Mouse (Mus musculus): ENCODE data around the gene Klk6. TPM values are rescaled to one million over a fixed set of nuclear protein-coding genes. Genes with fewer than 3 reads are reported as not detected.

Klk6 gene
- not detected in 2 replicates for polyA plus RNA-seq (2015; fragmentation: Nextera tagmentation; extraction: Ambion mirVana)

DNA sequence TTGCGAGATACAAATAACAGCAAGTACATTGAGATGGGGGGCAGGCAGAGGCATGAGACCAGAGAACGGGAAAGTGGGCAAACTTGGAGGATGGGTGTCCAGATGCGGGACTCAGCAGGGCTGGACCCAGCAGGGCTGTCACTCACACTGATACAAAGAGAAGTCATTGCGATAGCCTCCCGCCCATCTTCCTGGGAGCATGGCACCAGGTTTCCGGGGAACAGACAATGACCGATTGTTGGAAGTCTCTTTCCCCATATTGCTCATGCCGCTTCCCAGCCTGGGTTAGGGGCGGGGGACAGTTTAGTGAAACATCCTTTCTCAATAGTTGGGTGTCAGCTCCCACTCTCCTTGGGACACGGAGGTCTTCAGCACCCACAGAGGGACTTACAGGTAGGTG is at the start of gene Klk6:
Gene Klk6 (plus strand): TSS at position 301 of the 400 bp plus-strand sequence.
- H3K36me3 ChIP-seq = no peaks in the 10 kb centered on the region
- 69% methylated on average over 10 of the region's 10 CpGs for WGBS

DNA sequence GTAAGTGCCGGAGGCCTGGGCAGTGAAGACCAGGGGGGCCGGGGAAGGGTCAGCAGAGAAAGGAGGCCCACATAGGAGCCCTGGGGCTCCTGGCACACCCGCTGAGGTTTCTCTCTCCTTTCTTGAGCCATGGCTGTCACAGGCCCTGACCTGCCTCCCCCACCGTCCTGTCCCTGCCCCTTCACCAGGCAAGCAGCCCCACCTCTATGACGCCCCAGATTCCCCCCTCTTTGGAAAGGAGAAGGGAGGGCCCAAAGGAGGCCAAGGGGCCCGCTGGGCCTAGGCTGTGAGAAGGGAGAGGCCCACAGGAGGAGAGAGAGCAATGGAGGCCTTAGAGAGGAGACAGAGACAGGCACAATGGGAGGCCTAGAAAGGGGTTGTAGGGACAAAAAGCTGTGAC is 49.5 kb upstream of the Klk6 start:
- 49% methylated on average over 6 of the region's 6 CpGs for WGBS
- H3K9me3 ChIP-seq = no peaks in the 10 kb centered on the region
- H3K36me3 ChIP-seq = no peaks in the 10 kb centered on the region
- no peak for ATAC-seq (ENCODE audit: low FRiP score, low read depth)
- H3K27me3 ChIP-seq = no peaks in the 10 kb centered on the region
- H3K4me3 ChIP-seq = no peak overlapping the region
- H3K27ac ChIP-seq (replicated peaks) = no peak overlapping the region
- no peak overlapping the region for H3K9ac ChIP-seq
- no peaks in the 10 kb centered on the region for H3K4me1 ChIP-seq (replicated peaks)
- no peak overlapping the region for H3K4me2 ChIP-seq

More for the DNA sequence above, at the start of gene Klk6:
- Histone ChIP-seq H3K9me3 (no peaks in the 10 kb centered on the region), H3K4me3 (no peak within 1 kb of the TSS), H3K4me1 (replicated peaks) (no peaks in the 10 kb centered on the region), H3K9ac (no peak within 1 kb of the TSS), H3K27ac (replicated peaks) (no peak within 1 kb of the TSS), H3K27me3 (no peaks in the 10 kb centered on the region), H3K4me2 (no peak within 1 kb of the TSS)
- no peak for ATAC-seq (ENCODE audit: low FRiP score, low read depth)

DNA sequence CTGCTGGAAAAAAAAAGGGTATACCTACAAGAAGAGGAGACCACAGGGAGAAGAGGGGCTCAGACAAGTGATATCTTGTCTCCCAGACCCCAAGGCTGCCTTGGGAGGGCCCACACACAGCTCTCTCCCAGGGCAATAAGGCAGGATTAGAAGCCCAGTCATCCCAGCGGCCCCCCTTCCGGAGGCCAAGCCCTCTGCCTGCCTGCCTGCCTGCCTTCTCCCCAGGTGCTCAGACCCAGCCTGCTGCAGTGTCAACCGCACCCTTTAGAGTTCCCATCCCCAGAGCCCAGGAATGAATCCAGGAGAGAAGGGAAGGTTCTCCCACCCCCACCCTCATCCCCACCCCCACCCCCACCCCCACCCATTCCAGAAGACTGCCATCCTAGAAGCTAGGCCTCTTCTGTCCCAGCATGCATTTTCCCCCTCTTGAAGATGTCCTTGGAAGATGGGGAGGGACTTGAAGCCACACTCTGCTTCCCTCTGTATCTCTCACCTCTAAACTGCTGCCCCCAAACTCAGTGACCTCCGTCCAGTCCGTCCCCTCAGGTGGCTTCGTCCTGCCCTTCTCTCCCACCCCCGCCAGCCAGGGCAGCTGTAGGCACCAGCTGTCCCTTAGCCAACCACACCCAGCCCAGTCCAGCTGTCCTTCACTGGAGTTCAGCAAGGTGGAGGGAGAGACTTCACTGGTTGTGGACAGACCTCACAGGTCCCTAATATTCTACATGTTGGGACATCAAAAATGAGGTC is 48.8 kb upstream of the Klk6 start:
- no peak overlapping the region for H3K9ac ChIP-seq
- ATAC-seq (ENCODE audit: low FRiP score, low read depth) = no peak
- no peak overlapping the region for H3K4me2 ChIP-seq
- WGBS = 62% methylated on average over 6 of the region's 7 CpGs
- no peaks in the 10 kb centered on the region for H3K4me1 ChIP-seq (replicated peaks)
- no peaks in the 10 kb centered on the region for H3K9me3 ChIP-seq
- no peaks in the 10 kb centered on the region for H3K36me3 ChIP-seq
- H3K27ac ChIP-seq (replicated peaks) = no peak overlapping the region
- no peak overlapping the region for H3K4me3 ChIP-seq
- H3K27me3 ChIP-seq = no peaks in the 10 kb centered on the region

DNA sequence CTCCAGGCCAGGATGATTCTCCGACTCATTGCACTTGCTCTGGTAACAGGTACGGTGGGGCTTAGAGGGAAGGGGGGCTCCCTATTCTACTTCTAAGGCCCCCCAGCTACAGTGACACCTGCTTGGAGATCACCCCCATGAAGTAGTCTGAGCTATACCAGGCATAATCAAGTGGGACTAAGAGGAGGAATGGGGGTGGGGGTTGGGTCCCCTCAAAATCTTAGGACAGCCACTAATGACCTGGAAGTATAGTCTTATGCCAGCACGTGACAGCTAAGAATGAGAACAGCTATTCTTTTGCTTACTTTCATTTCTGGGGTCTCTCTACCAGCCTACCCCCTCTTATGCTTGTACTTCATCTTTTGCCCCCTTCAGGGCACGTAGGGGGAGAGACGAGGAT is 47.8 kb upstream of the Klk6 start:
- Histone ChIP-seq H3K4me3 (no peak overlapping the region), H3K36me3 (no peaks in the 10 kb centered on the region), H3K27me3 (no peaks in the 10 kb centered on the region), H3K27ac (replicated peaks) (no peak overlapping the region), H3K4me1 (replicated peaks) (no peaks in the 10 kb centered on the region), H3K9me3 (no peaks in the 10 kb centered on the region), H3K4me2 (no peak overlapping the region), H3K9ac (no peak overlapping the region)
- WGBS = 89% methylated on average over 5 of the region's 5 CpGs
- ATAC-seq (ENCODE audit: low FRiP score, low read depth) = no peak

DNA sequence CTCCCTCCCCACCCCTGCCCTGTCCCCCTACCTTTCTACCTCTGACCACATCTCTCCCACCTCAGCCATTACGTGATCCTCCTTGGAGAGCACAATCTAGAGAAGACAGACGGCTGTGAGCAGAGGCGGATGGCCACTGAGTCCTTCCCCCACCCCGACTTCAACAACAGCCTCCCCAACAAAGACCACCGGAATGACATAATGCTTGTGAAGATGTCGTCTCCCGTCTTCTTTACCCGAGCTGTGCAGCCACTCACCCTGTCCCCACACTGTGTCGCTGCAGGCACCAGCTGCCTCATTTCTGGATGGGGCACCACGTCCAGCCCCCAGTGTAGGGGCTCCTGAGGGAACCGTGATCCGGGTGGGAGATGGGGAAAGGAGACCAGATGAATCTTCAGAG is 46.9 kb upstream of the Klk6 start:
- Histone ChIP-seq H3K27ac (replicated peaks) (no peak overlapping the region), H3K4me1 (replicated peaks) (peaks cover 3% of the 10 kb centered on the region), H3K4me2 (no peak overlapping the region), H3K27me3 (0 out of 2 replicates have a peak, but pooled peaks cover 3% of the 10 kb centered on the region), H3K9ac (no peak overlapping the region), H3K9me3 (no peaks in the 10 kb centered on the region), H3K4me3 (no peak overlapping the region), H3K36me3 (no peaks in the 10 kb centered on the region)
- ATAC-seq (ENCODE audit: low FRiP score, low read depth) = no peak
- WGBS = 88% methylated on average over 12 of the region's 12 CpGs

DNA sequence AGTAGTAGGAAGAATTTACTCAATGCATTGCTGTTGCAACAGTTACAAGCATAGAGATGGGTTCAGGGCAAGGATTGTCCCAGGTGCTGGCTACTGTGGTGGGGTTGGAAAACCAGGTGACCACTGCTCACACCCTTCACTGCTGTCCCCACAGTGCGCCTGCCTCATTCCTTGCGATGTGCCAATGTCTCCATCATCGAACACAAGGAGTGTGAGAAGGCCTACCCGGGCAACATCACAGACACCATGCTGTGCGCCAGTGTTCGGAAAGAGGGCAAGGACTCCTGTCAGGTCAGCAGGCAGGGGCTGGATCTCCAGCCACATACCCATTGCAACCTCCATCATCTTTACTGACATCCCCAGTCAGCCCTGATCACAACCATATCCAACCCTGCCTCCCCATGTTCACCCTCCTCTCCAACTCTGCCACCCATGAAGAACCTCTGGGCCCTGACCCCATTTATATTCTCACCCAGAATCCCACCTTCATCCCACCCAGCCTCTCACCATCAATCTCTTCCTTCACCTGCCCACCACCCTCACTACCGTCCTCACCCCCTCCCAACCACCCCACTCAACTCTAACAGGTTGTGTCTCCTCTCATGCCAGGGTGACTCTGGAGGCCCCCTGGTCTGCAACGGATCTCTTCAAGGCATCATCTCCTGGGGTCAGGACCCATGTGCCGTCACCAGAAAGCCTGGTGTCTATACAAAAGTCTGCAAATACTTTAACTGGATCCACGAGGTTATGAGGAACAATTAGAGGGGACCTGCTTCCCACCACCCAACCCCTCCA is 45.9 kb upstream of the Klk6 start:
- no peak overlapping the region for H3K4me3 ChIP-seq
- H3K4me1 ChIP-seq (replicated peaks) = peaks cover 8% of the 10 kb centered on the region
- WGBS = 91% methylated on average over 10 of the region's 10 CpGs
- no peaks in the 10 kb centered on the region for H3K36me3 ChIP-seq
- no peak overlapping the region for H3K9ac ChIP-seq
- no peak overlapping the region for H3K27ac ChIP-seq (replicated peaks)
- H3K9me3 ChIP-seq = no peaks in the 10 kb centered on the region
- no peak overlapping the region for H3K4me2 ChIP-seq
- 0 out of 2 replicates have a peak, but pooled peaks cover 3% of the 10 kb centered on the region for H3K27me3 ChIP-seq
- ATAC-seq (ENCODE audit: low FRiP score, low read depth) = no peak

DNA sequence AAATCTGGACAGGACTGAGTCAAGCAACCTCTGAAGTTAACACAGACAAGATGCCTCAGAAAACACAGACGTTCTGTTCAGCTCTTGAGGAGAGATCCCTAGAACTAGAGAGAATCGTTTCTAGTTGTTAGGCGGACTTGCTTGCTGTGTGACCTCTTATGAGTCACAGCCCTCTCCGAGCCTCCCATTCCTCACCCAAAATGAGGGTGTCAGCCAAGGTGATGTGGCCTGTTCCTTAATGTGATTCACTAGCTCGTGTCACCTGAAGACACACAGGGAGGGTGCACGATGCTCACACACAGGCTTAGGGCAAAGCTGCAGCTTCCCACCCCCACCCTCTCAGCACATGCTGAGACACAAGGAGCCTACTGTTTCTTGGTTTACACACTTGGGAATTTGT is 44.1 kb upstream of the Klk6 start:
- H3K9me3 ChIP-seq = no peaks in the 10 kb centered on the region
- no peaks in the 10 kb centered on the region for H3K36me3 ChIP-seq
- H3K9ac ChIP-seq = no peak overlapping the region
- H3K27ac ChIP-seq (replicated peaks) = no peak overlapping the region
- H3K4me3 ChIP-seq = no peak overlapping the region
- peaks cover 8% of the 10 kb centered on the region for H3K4me1 ChIP-seq (replicated peaks)
- no peak for ATAC-seq (ENCODE audit: low FRiP score, low read depth)
- H3K4me2 ChIP-seq = no peak overlapping the region
- 72% methylated on average over 6 of the region's 6 CpGs for WGBS
- H3K27me3 ChIP-seq = 0 out of 2 replicates have a peak, but pooled peaks cover 3% of the 10 kb centered on the region

DNA sequence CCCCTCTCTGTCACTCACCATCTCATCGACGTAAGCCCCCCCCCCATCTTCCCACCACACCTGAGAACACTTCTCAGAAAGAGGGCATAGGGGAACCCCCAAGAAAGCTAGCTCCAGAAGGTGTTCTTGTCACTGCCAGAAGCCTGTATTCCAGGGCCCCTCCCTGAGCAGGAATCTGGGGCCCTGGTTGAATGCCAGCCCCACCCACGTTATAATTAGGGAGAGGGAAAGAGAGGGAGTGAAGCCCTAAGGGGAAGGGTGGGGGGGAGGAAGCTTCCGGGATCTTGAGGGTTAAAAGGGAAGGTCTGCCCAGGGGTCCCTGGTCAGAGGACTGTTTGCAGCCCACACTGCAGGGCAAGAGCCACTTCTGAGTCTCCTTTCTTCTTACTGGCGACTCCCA is 43.6 kb upstream of the Klk6 start, which contains the start of gene Klk10:
Gene Klk10 (plus strand): TSS at position 290 of the 400 bp plus-strand sequence.
- H3K4me2 ChIP-seq = no peak within 1 kb of the TSS
- peaks cover 8% of the 10 kb centered on the region for H3K4me1 ChIP-seq (replicated peaks)
- H3K9me3 ChIP-seq = no peaks in the 10 kb centered on the region
- no peak for ATAC-seq (ENCODE audit: low FRiP score, low read depth)
- H3K27ac ChIP-seq (replicated peaks) = no peak within 1 kb of the TSS
- 54% methylated on average over 5 of the region's 5 CpGs for WGBS
- no peak within 1 kb of the TSS for H3K4me3 ChIP-seq
- no peak within 1 kb of the TSS for H3K9ac ChIP-seq
- 0 out of 2 replicates have a peak, but pooled peaks cover 3% of the 10 kb centered on the region for H3K27me3 ChIP-seq
- H3K36me3 ChIP-seq = no peaks in the 10 kb centered on the region

DNA sequence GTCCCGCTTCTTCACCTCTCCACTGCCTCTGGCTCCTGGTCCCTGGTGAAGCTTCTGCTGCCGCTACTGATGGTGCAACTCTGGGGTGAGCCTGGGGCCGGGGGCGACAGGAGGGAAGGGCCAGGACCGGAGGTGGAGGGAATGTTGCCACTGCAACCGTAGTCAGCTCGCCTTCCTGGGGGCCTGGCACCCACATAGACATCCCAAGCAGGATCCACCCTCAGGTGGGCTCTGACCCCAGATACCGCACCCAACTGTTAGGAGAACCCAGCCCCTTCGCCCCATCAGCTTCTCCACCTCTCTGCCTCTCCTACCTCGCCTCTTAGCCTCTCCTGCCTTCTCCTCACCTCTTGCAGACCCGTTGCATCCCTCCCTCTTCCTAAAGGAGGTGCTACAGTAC is 42.8 kb upstream of the Klk6 start:
- H3K9me3 ChIP-seq = no peaks in the 10 kb centered on the region
- ATAC-seq (ENCODE audit: low FRiP score, low read depth) = no peak
- H3K4me2 ChIP-seq = no peak overlapping the region
- peaks cover 8% of the 10 kb centered on the region for H3K4me1 ChIP-seq (replicated peaks)
- 89% methylated on average over 11 of the region's 11 CpGs for WGBS
- 0 out of 2 replicates have a peak, but pooled peaks cover 3% of the 10 kb centered on the region for H3K27me3 ChIP-seq
- no peaks in the 10 kb centered on the region for H3K36me3 ChIP-seq
- no peak overlapping the region for H3K4me3 ChIP-seq
- H3K9ac ChIP-seq = no peak overlapping the region
- H3K27ac ChIP-seq (replicated peaks) = no peak overlapping the region

DNA sequence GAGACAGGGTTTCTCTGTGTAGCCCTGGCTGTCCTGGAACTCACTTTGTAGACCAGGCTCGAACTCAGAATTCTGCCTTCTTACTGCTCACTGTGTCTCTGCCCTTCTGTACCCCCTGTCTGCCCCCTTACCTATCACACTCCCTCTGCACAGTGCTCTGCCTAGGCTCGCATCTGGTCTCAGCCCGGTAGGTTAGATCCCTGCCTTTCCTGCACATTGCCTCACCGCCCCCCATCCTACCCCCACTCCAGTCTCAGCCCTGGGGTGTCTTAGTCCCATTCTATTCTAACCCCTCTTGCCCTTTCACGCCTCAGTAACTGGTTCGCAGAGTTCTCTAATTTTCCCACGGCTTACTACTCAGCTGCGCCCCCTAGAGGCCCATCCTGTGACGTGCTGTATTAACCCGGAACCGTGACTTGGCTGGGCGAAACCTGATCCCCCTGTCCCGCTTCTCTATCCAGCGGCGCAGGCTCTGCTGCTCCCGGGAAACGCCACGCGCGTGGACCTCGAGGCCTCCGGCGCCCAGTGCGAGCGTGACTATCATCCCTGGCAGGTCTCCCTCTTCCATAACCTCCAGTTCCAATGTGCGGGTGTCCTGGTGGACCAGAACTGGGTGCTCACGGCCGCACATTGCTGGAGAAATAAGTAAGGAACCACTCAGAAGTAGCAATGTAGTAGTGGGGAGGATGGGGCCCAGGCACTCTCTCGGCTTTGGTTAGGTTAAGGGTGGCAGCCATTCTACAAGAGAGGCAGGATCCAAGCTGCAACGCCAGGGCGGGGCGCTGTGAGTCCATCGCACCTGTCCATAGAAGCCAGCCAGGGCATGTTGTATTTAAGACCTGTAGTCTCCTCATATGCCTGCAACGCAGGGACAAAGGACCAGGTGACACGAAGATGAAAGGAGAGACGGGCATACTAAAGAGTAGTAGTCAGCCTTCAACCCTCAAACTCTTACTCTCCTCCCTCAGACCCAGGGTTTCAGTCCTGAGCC is 41.7 kb upstream of the Klk6 start:
- ATAC-seq (ENCODE audit: low FRiP score, low read depth) = peak; percentile 83
- peaks cover 8% of the 10 kb centered on the region for H3K4me1 ChIP-seq (replicated peaks)
- H3K36me3 ChIP-seq = no peaks in the 10 kb centered on the region
- H3K4me3 ChIP-seq = peak overlapping the region; percentile 34
- H3K27ac ChIP-seq (replicated peaks) = no peak overlapping the region
- H3K27me3 ChIP-seq = 0 out of 2 replicates have a peak, but pooled peaks cover 3% of the 10 kb centered on the region
- peak overlapping the region; percentile 78 for H3K4me2 ChIP-seq
- WGBS = 7% methylated on average over 36 of the region's 36 CpGs
- H3K9me3 ChIP-seq = no peaks in the 10 kb centered on the region
- H3K9ac ChIP-seq = peak overlapping the region; percentile 34; the same call in 1 of the 2 replicates

DNA sequence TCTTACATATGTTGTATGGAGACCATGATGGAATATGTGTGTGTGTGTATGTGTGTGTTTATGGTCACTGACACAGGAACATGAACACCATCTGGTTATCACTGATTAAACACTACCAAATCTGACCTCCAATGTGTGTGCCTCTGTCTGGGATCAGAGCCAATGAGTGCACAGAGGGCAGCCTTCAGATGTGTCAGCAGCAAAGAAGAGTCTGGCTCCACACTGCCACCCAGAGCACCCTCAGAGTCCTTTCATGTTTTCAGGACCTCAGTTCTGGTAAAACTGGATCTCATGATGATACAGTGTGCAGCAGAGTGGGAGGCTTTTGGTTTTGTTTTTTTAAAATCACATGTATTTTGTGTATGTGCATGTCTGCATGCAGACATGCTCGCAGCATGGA is 39.0 kb upstream of the Klk6 start:
- Histone ChIP-seq H3K27me3 (0 out of 2 replicates have a peak, but pooled peaks cover 3% of the 10 kb centered on the region), H3K4me3 (no peak overlapping the region), H3K36me3 (no peaks in the 10 kb centered on the region), H3K4me2 (no peak overlapping the region), H3K9ac (no peak overlapping the region), H3K27ac (replicated peaks) (no peak overlapping the region), H3K9me3 (no peaks in the 10 kb centered on the region), H3K4me1 (replicated peaks) (peaks cover 8% of the 10 kb centered on the region)
- no peak for ATAC-seq (ENCODE audit: low FRiP score, low read depth)
- WGBS = 75% methylated on average over 1 of the region's 1 CpGs

Data from hindbrain, embryonic 15.5 days (tissue).